25 mouse cellular contexts compared by ENCODE assay signal in the genomic region with DNA sequence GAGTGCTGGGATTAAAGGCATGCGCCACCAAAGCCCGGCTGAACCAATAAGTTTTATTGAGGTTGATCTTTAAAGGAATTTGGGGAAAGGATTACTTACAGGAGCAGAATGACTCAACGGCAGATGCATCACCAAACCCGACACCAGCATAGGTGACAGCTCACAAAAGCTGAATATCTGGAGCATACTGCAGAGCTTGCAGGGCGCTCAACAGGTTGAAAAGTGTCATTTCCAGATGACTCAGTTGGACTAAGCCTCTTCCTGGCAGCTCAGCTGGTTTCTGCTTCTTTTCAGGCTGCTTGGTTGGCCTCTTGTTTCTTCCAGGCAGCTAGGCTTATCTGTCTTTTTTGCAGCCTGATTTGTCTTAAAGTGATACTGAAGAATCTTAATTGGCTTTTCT. TPM values are rescaled to one million over a fixed set of nuclear protein-coding genes. Genes with fewer than 3 reads are reported as not detected.
A peak's percentile ranks its signal among the peaks of the same experiment; 100 is the strongest.
DNase-seq lines count a peak whose midpoint lies in the region; ATAC-seq and TF ChIP-seq lines count a peak whose summit lies in the region.
"Had no signal": no experiment of that assay in that cellular context is flagged by ENCODE, and none has a peak within 500 bp of the region (broad histone marks: within the 10 kb centered on the region; RNA-seq: fewer than 3 reads in every experiment).

No protein-coding gene starts in this region.

- POLR2A ChIA-PET in Patski (lab: Charles Lee) = interaction anchor here (1.3 kb wide), 1 partner anchor 8 kb away, joined by 3 read pairs; no protein-coding TSS in a partner anchor

- no peaks in the 10 kb centered on the region for H3K9me3 ChIP-seq in midbrain, embryonic 14.5 days (ENCODE audit: control insufficient read depth, low read length)
- H3K9me3 ChIP-seq in forebrain, embryonic 10.5 days = no peaks in the 10 kb centered on the region
- H3K9me3 ChIP-seq: embryonic facial prominence, embryonic 12.5 days; embryonic facial prominence, embryonic 15.5 days; forebrain, embryonic 12.5 days; forebrain, embryonic 15.5 days; heart, embryonic 10.5 days; heart, embryonic 13.5 days had no signal

- WGBS in midbrain, embryonic 14.5 days = 92% methylated on average over 5 of the region's 5 CpGs
- 93% methylated on average over 5 of the region's 5 CpGs for WGBS in forebrain, embryonic 10.5 days

- peak; percentile 54 for ATAC-seq in frontal cortex, adult (ENCODE audit: low TSS enrichment)
- ATAC-seq in Patski = no peak
- ATAC-seq in midbrain, embryonic 14.5 days (ENCODE audit: low FRiP score, low TSS enrichment) = no peak
- ATAC-seq: forebrain, embryonic 15.5 days; intestine, postnatal 0 days had no signal

- H3K36me3 ChIP-seq in midbrain, embryonic 14.5 days (ENCODE audit: control insufficient read depth, insufficient read depth, low read length) = no peaks in the 10 kb centered on the region
- H3K36me3 ChIP-seq in forebrain, embryonic 10.5 days (replicated peaks) = no peaks in the 10 kb centered on the region
- H3K36me3 ChIP-seq: embryonic facial prominence, embryonic 12.5 days; embryonic facial prominence, embryonic 15.5 days; forebrain, embryonic 12.5 days; forebrain, embryonic 15.5 days; heart, embryonic 10.5 days; heart, embryonic 13.5 days had no signal

- no peak for TF ChIP-seq CTCF in Patski (IDR thresholded peaks at IDR 0.05)

- H3K4me3 ChIP-seq in midbrain, embryonic 14.5 days (replicated peaks; ENCODE audit: low read depth, low read length) = no peak overlapping the region
- H3K4me3 ChIP-seq in forebrain, embryonic 10.5 days = no peak overlapping the region
- H3K4me3 ChIP-seq: embryonic facial prominence, embryonic 12.5 days; embryonic facial prominence, embryonic 15.5 days; forebrain, embryonic 12.5 days; forebrain, embryonic 15.5 days; heart, adult 2 months; heart, embryonic 10.5 days; heart, embryonic 13.5 days had no signal

- H3K27me3 ChIP-seq in Patski = no peaks in the 10 kb centered on the region
- H3K27me3 ChIP-seq in midbrain, embryonic 14.5 days (ENCODE audit: control insufficient read depth, insufficient read depth, low read length) = no peaks in the 10 kb centered on the region
- peaks cover 19% of the 10 kb centered on the region for H3K27me3 ChIP-seq in forebrain, embryonic 10.5 days (ENCODE audit: poor library complexity, severe bottlenecking)
- H3K27me3 ChIP-seq: embryonic facial prominence, embryonic 12.5 days; embryonic facial prominence, embryonic 15.5 days; forebrain, embryonic 15.5 days; heart, embryonic 13.5 days had no signal

- DNase-seq in frontal cortex, postnatal 36 days (ENCODE audit: low spot score in 2 of 2) = no peak
- peak; percentile 49 for DNase-seq in 3134 (ENCODE audit: extremely low read depth, insufficient read length, low spot score)
- DNase-seq in Patski (ENCODE audit: low read depth, low spot score) = peak; percentile 15
- no peak for DNase-seq in midbrain, embryonic 14.5 days
- no peak for DNase-seq in forebrain, embryonic 10.5 days (ENCODE audit: extremely low spot score, low spot score)
- DNase-seq: adrenal gland, postnatal 10 days; adrenal gland, postnatal 36 days; cerebellum, adult 11 months; cerebellum, adult 2 months; cerebellum, adult 9-11 months; cerebellum, postnatal 25 days; gastrocnemius, postnatal 10 days; heart, adult 2 months; heart, postnatal 14 days; heart, postnatal 4 days had no signal

- H3K4me1 ChIP-seq in midbrain, embryonic 14.5 days (ENCODE audit: control insufficient read depth, insufficient read depth, low read length) = peaks cover 17% of the 10 kb centered on the region
- peaks cover 39% of the 10 kb centered on the region for H3K4me1 ChIP-seq in forebrain, embryonic 10.5 days
- H3K4me1 ChIP-seq: embryonic facial prominence, embryonic 12.5 days had no signal

- in situ Hi-C loops in Patski (cut with MboI; ENCODE audit: low pct_unique_long_range_greater_than_20kb) = no loop called here

- H3K4me2 ChIP-seq in midbrain, embryonic 14.5 days (ENCODE audit: low read length) = no peak overlapping the region
- H3K4me2 ChIP-seq: embryonic facial prominence, embryonic 12.5 days; embryonic facial prominence, embryonic 15.5 days; forebrain, embryonic 12.5 days; forebrain, embryonic 15.5 days; heart, embryonic 13.5 days; hindbrain, embryonic 14.5 days had no signal

- no peak overlapping the region for H3K27ac ChIP-seq in midbrain, embryonic 14.5 days (replicated peaks; ENCODE audit: low read depth, low read length)
- no peak overlapping the region for H3K27ac ChIP-seq in forebrain, embryonic 10.5 days
- H3K27ac ChIP-seq: embryonic facial prominence, embryonic 12.5 days; embryonic facial prominence, embryonic 15.5 days; heart, adult 2 months; heart, embryonic 10.5 days; heart, embryonic 13.5 days had no signal

- no peak overlapping the region for H3K9ac ChIP-seq in midbrain, embryonic 14.5 days (replicated peaks; ENCODE audit: low read length)
- H3K9ac ChIP-seq: embryonic facial prominence, embryonic 12.5 days; embryonic facial prominence, embryonic 15.5 days; forebrain, embryonic 12.5 days; forebrain, embryonic 15.5 days; heart, embryonic 13.5 days; hindbrain, embryonic 14.5 days had no signal

- CTCF ChIA-PET in Patski (lab: Charles Lee) = interaction anchor here (0.6 to 1.8 kb wide), 5 partner anchors 11 to 1472 kb away, joined by 3 to 8 read pairs (median 4); no protein-coding TSS in a partner anchor

RNA-seq across cellular contexts. Expression of a gene that starts 41.7 kb away (rescaled TPM):
- not detected for polyA plus RNA-seq in Patski (2021)
- not detected in 2 replicates for polyA plus RNA-seq in midbrain, embryonic 14.5 days (2014; fragmentation: Nextera tagmentation; extraction: Ambion mirVana)
- polyA plus RNA-seq in forebrain, embryonic 10.5 days (2016; fragmentation: Nextera tagmentation; extraction: Ambion mirVana) = not detected in 2 replicates
- polyA plus RNA-seq: embryonic facial prominence, embryonic 12.5 days; embryonic facial prominence, embryonic 15.5 days; forebrain, embryonic 12.5 days; forebrain, embryonic 15.5 days; heart, adult 2 months; heart, embryonic 10.5 days; heart, embryonic 13.5 days; hindbrain, embryonic 11.5 days; hindbrain, embryonic 14.5 days had no signal

Comparison
In these comparisons a context has a peak if more than half of its experiments do, and no peak if none do; other contexts are left out.
1. DNase-seq: peak in 3134 (single experiment) and Patski (single experiment); none in frontal cortex, postnatal 36 days (0 of 2), midbrain, embryonic 14.5 days (single experiment) and forebrain, embryonic 10.5 days (single experiment).